Mouse (Mus musculus) adrenal gland, adult 10 weeks (tissue): Measurements from ENCODE around the gene Duxbl1. TPM values are rescaled to one million over a fixed set of nuclear protein-coding genes. Genes with fewer than 3 reads are reported as not detected.

Experiments
- polyA plus RNA-seq: library from polyadenylated mRNA; stranded (reverse); fragments of 350-450 nt; fragmentation: Illumina TruSeq; extraction: RNeasy Lipid Tissue Mini Kit (QIAGEN cat#74804); gene quantifications from one replicate; pipeline ENCODE4 v1.2.3, GENCODE M21; 2014; ENCODE audit warnings: low read depth, low replicate concordance

Duxbl1 gene
- 0.35 TPM for polyA plus RNA-seq

DNA sequence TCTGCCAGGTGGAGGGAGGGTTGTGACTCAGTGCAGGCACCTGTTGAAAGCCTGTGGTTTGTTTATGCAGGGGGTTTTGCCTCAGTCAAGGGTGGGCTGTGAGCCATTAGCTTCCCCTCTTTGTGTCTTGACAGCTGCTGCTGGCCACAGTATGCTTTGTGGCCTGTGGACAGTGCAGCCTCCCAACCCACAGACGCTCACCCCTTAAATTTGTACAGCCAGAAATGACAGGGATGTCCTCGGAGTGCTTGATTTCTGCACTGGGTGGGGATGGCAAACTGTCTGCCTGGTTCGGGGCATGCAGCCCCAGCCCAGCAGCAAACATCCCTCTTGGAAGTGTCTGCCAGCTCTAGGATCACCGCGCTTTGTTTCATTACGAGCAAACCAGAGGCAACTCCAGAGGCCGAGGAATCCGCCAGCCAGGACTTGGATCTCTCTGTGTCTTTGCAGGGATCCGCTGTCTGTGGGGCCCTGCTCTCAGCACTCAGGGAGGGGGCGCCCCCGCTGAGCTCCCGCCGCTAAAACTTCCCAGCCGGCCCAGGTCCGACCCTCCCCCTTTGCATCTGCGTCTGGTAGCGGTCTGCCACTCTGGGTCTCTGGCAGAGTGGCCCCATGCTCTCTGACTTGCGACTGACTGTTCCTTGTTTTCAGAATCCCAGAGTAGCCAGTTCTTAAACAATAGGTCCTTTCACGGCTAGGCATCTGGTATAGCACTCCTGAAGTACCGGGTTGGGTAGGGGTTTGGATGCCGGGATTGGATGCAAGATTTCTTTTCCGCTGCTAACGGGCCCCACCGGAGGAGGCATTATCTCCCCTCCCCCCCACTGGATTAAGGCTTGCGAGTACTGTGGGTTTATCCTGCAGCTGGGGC, at the start of gene Duxbl1:
Duxbl1 (plus strand) TSS at position 207 of the 871 bp plus-strand sequence.

DNA sequence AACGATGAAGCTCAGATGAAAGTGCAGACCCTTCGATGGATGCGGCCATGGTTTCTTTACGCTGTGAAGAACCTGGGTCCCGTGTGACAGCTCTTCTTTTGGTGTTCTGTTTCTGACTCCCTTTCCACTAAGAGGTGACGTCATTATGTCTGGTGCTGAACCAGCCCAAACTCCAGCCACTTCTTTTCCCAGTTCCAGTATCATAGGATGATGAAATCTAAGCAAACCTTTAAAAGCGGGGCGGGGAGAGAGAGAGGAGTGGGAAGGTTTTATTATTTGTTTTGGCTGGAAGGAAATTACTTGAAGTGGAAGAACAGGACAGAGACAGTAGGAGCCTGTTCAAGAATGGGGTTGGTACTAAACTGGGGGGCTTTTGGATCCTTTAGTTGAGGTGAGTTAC, 40.4 kb upstream of the Duxbl1 start, which contains the start of gene Cphx1:
Cphx1 (plus strand) TSS at position 301 of the 400 bp plus-strand sequence.

Other genes starting within 250 kb of the Duxbl1 start
- 21.5 TPM for gene Zcchc24, start 209.5 kb upstream of the Duxbl1 start, polyA plus RNA-seq
- 12.7 TPM for gene Anxa11, start 136.4 kb upstream of the Duxbl1 start, polyA plus RNA-seq
- not detected for gene Plac9a, start 75.5 kb upstream of the Duxbl1 start, polyA plus RNA-seq
- 11.4 TPM for gene Tmem254a, start 50.9 kb upstream of the Duxbl1 start, polyA plus RNA-seq
- gene Cphx1, start 40.3 kb upstream of the Duxbl1 start, polyA plus RNA-seq: not detected
- 8.6 TPM for gene Gm9780, start 64.1 kb downstream of the Duxbl1 start, polyA plus RNA-seq
- gene Tmem254c, start 88.8 kb downstream of the Duxbl1 start, polyA plus RNA-seq: not detected
- not detected for gene Cphx2, start 102.9 kb downstream of the Duxbl1 start, polyA plus RNA-seq
- gene Cphx3, start 103.7 kb downstream of the Duxbl1 start, polyA plus RNA-seq: not detected
- gene Duxbl2, start 139.8 kb downstream of the Duxbl1 start, polyA plus RNA-seq: not detected
- gene Plac9b, start 203.9 kb downstream of the Duxbl1 start, polyA plus RNA-seq: not detected
- 24.8 TPM for gene Tmem254b, start 228.5 kb downstream of the Duxbl1 start, polyA plus RNA-seq